Mouse (Mus musculus): ENCODE results near the gene Akap6.

The Akap6 gene

DNA sequence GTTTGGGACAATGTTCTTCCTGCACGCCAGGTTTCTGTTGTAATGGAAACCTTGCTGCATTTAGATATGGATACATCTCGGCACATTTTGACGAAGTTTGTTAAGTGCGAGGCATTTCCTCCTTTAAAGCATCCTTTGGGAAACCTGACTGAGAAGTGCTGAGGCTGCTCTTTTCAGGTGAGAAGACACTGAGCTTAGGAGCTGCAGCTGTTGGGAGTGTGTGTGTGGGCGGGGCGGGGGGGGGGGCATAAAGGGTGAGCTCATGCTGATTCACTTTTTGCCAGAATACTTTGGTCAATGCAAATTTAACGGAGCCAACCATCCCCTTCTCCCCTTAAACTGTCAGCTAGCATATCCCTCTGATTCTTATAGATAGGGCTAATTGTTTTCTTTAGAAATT lies 81.9 kb downstream of the Akap6 start:
- no peak for DNase-seq (ENCODE audit: low read depth, low spot score)

DNA sequence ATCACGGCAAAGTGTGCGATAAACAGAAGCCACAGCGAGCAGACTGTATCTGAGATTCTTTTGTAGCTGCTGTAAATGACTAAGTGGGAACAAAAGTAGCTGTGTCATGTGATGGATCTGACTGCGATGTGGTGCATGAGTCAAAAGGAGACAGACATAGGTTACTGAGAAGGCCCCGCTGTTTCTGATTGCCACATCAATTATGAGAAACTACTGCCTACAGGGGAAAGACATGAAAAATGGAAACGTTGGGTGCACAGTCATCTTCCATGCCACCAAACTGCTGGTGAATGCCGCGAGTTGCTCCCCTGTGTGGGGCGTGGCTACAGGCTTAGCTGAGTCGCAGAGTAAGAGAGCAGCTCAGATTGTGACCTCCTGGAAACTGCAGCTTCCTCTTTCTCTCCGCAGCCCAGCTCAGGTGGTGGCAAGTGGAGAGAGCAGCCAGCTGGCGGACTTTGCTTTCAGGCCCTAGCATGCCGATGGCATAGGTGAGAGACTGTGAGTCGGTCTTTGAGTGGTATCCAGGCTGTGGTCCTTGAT lies 83.8 kb downstream of the Akap6 start:
- DNase-seq (ENCODE audit: low read depth, low spot score), result peak; percentile 63

- no peak for DNase-seq (ENCODE audit: low read depth, low spot score)
Measured at GRCm38 (mm10) chr12:52785217-52785616, 86.0 kb downstream of the Akap6 start.

DNA sequence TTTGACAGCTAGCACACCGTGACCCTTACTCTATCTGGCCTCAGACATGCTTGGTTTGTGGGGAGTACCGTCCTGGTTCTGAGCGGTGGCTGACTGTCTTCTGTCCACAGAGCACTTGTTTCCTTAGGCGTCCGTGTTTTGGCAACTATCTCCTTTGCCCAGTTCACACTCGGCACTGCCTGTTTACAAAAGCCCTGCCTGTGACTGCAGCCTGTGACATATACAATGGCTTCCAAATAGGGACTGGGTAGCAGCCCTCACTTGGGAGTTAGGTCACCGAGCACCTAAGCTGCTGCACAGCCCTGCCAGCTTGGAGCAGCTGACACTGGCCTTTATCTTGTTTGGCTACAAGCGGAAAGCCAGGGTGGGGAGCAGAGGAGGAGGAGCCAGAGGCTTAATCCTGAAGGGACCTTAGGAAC lies 91.2 kb downstream of the Akap6 start:
- no peak for DNase-seq (ENCODE audit: low read depth, low spot score)

DNA sequence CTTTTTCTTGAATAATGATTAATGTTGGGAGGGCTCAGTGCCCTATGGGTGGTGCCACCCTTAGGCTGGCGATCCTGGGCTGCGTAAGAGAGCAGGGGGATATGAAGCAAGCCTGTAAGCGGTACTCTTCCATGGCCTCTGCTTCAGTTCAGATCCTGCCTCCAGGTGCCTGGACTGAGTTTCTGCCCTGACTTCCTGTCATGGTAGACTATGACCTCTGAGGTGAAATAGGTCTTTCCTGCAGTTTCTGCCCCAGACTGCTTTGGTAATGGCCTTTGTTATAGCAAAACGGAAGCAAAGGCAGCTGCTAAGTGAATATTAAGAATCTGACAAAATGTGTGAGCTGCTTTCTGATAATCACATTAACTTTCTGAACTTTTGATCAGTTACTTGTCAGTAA lies 94.9 kb downstream of the Akap6 start:
- DNase-seq (ENCODE audit: low read depth, low spot score), result no peak

DNA sequence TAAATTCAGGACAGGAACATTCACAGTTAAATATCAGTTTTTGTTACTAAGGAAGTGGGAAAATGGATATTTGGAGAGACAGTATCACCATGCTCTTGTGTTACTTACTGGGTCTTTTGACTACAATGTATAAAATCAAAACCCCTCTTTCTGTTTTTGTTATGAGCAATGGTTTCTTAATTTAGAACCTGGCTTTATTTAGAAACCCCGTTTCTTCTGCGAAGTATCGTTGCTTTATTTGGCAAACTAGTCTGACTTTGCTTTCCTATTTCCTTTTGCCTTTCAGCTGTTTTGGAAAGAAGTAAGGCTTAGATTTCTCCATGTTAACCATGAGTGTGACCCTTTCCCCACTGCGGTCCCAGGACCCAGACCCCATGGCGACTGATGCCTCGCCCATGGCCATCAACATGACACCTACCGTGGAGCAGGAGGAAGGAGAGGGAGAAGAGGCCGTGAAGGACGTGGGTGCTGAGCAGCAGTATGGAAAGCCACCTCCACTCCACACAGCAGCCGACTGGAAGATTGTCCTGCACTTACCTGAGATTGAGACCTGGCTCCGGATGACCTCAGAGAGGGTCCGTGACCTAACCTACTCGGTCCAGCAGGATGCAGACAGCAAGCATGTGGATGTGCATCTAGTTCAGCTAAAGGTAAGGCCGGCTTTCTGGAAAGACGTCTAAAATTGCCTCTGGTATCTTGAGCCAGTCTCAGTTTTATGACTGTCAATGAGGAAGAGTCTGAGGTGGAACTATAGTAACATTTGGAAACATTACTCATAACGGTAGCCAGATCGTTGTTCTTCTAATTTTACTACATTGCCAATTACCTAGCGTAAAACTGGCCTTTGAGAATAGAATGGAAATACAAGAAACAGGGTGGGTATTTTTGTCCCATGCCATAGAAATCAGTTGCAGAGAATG lies 96.6 kb downstream of the Akap6 start:
- DNase-seq (ENCODE audit: low read depth, low spot score), result no peak

- peak; percentile 7 for DNase-seq (ENCODE audit: low read depth, low spot score)
Measured at GRCm38 (mm10) chr12:52796471-52796795, 97.2 kb downstream of the Akap6 start.

DNA sequence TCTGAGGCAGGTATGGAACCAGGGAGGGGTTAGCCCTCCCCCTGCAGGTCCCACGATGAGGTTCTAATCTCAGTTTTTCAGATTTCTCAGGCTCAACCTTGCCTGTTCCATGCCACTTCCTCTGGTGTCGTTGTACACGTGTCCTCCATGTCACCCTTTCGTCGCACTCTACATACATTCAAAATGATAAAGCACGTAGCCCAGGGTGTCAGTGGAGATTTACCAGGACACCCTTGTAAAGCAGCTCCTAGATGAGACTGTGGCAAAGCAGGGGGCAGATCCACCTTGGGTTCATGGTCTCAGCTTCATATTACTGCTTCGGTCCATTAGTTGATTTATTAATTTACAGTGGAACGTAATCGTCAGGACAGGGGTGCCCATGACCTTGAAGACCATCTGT lies 100.5 kb downstream of the Akap6 start:
- no peak for DNase-seq (ENCODE audit: low read depth, low spot score)

DNA sequence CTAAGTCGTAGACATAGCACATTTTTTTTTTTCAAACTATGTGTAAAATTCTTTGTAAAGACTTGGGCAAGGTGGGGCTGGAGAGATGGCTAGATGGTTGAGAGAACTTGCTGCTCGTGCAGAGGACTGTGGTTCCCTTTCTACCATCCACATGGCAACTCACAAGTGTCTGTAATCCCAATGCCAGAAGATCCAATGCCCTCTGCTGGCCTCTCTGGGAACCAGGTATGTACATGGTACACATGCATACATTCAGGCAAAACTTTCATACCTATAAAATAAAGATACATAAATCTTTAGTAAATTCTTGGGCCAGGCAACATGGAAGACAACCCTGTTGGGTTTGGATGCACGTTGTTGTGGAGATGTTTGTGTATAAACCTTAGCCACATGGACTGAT lies 107.1 kb downstream of the Akap6 start:
- no peak for DNase-seq (ENCODE audit: low read depth, low spot score)

DNA sequence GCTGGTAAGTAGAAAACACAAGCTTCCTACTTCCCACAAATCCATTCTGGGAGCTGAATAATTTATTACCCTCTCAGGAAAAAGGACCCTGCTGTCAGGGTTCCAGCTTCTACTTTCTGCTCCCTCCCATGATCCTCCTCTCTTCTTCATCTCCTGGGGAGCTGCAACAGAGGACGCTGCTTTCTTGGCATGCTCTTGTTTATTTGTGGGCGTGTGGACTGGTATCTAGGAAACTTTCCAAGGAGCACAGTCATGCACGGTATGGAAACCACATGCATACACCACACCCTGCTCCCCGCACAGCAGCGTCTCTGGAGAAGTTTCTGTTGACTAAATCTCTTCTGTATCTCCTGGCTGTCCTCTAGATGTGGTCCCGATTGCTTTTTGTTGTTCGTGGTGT lies 119.4 kb downstream of the Akap6 start:
- no peak for DNase-seq (ENCODE audit: low read depth, low spot score)

DNA sequence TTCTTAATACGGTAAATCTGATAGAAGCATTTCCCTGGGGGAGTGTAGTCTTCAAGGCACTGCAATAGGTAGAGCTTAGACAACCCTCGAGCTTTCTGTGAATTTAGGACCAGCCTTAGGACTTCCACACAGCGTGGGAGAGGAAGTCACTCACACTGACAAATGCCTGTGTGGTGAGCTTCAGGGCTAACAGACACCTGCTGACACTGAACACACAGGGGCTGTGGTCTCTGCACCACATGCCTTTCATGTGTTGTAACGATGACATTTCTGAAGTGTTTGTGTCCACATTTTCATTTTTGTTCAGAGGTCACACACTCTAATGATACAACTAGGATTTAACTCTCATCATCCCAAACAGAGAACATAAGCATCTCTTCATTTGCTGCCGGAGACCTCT lies 125.6 kb downstream of the Akap6 start:
- DNase-seq (ENCODE audit: low read depth, low spot score), result no peak

- peak; percentile 14 for DNase-seq (ENCODE audit: low read depth, low spot score)
Measured at GRCm38 (mm10) chr12:52828944-52829736, 130.0 kb downstream of the Akap6 start.

- no peak for DNase-seq (ENCODE audit: low read depth, low spot score)
Measured at GRCm38 (mm10) chr12:52831782-52832181, 132.6 kb downstream of the Akap6 start.

GRCm38 (mm10) chr12:52832230-52832629 lies 133.0 kb downstream of the Akap6 start:
- peak; percentile 80 for DNase-seq (ENCODE audit: low read depth, low spot score)

- DNase-seq (ENCODE audit: low read depth, low spot score), result no peak
Measured at GRCm38 (mm10) chr12:52833141-52833540, 134.0 kb downstream of the Akap6 start.

DNA sequence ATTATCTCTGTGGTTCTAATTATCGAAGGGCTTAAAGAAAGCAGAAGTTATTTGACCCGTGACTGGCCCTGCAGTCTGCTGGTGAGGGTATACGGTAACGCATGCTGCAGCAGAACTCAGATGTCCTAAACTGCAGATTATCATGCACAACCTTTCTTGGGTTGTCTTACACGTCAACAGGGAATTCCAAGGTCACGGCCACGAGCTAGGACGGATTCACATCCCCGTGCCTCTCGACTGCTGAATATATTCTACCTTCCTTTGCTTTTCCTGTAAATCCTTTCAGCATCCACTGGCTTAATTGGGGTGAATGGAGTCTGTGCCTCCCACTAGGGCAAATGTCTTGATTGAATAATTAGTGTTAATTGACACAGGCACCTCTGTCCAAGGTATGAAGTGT lies 134.9 kb downstream of the Akap6 start:
- DNase-seq (ENCODE audit: low read depth, low spot score), result no peak

DNA sequence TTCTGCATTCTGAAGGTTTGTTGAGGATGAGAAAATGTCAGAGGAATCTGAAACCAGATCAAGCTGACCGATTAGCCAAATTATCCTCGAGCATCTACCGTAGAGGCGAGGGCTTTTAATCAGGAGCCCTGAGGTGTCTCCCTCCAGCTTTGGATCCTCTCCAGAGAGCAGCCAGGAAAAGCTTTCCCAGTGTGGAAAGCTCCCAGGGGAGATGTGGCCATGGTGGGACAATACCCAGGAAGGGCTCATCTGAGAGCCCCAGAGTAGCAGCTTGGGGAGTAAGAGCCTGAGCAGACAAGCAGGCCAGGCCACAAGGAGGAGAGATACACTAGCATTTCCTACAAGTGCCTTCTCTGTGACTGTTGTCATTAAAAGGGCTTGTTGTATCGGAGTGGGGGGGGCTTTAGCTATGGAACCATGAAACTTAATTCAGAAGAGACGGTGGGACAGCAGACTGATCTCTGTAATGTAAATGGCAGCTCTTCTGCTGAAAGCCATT lies 135.6 kb downstream of the Akap6 start:
- no peak for DNase-seq (ENCODE audit: low read depth, low spot score)

DNA sequence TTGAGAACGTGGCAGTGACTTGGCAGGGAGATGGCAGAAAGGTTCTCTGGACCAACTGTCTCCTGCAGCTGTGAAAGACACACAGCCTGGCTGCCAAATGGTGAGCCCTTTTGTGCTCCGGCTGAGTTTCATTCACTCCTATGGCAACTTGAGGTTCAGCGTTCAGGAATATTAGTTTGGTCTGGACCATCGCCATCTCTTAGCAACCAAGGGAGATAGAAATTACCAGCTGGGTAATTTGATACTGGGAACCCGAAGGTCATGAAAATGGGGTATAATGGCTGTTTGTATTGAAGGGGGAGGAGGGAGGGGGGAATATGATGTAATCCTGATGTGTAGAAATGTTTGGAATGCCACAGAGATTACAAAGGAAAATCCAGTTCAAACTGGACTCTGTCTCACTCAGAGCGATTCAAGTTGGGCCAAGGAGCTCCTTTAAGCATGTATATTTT lies 136.1 kb downstream of the Akap6 start:
- DNase-seq (ENCODE audit: low read depth, low spot score), result no peak

DNA sequence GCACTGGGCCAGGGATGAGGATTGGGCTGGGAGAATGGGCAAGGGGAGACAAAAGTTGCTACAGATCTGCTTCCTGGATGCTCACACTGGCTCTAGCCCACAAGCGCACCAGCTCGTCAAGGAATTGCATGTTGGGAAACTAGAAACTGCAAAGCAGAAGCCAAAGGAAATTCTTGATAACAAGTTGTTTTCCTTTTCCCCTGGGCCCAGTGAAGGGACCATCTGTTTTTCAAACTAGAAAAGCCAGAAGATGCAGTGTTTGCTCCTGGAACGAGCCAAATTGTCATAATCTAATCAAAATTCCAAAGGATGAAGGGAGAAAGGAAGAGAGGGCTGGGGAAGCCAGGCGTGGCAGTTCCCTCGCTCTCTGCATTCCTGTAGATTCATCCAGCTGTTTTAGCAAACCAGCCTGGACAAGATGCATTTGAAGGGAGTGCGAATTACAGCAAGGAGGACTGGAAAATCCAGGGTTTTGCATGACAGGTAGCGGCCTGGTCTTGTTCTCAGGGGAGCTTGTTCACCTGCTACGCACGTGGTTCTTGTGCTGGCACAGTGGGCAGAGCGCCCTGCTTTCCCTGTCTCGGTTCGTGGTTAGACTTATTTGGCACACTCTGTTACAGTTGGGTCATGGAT lies 136.8 kb downstream of the Akap6 start:
- no peak for DNase-seq (ENCODE audit: low read depth, low spot score)

DNA sequence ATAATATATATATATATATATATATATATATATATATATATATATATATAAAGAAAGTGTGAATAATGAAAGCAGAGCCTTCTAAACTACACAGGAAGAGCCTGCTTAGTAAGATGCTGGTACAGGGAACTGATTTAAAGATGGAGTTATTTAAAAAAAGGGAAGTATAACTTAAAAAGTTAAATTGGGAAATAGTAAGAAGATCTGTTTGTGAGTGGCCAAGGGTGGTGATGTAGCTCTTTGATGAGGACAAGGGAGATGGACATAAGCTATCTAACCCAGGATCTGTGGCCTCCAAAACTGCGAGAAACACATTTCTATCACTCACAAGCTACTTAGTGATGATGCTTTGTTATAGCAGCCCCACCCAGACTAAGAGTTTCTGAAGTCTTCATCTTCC lies 146.8 kb downstream of the Akap6 start:
- DNase-seq (ENCODE audit: low read depth, low spot score), result no peak

DNA sequence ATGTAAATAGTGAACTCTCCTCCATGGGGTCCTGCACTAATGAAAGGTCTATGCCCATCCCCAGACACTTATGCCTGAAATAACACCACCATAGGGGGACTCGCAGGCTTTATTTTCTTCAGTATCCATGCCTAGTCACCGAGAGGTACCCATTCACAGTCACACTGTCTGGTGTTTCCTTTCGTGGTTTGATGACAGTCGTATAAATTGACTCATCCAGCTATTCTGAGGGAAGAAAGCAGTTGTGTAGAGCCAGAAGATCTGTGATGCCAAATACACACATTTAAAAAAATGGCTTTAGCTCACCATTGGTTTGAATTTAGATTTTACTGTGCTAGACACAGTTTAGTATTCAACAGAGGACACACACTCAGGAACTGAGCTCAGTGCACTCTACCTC lies 147.8 kb downstream of the Akap6 start:
- no peak for DNase-seq (ENCODE audit: low read depth, low spot score)

Measured in CD4-positive, CD25-positive, alpha-beta regulatory T cell, adult 2 months (primary cell).